Mouse (Mus musculus): ENCODE results near the gene Galnt4.
"Not testable (repeated sequence)": the region's sequence is repeated elsewhere in the genome, so short reads cannot be mapped to it uniquely, and the experiment has no call there.

Galnt4 gene

DNA sequence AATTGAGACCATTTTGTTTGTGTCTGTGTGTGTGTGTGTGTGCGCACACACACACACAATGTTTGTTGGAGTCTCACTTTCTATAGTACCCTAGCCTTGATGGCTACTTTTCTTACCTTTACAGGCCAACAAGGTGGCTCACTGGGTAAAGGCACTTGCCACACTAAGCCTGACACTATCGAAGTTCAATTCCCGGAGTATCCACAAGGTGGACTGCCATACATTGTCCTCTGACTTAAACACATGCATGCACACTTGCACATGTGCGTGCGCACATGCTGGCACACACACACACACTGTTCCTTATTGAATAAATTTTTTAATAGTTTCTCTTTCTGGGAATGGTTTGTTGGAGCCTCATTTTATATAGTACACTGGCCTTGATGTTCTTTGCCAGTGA lies 48.8 kb downstream of the Galnt4 start:
- peak; percentile 34 for DNase-seq (ENCODE audit: low read depth, low spot score)

DNA sequence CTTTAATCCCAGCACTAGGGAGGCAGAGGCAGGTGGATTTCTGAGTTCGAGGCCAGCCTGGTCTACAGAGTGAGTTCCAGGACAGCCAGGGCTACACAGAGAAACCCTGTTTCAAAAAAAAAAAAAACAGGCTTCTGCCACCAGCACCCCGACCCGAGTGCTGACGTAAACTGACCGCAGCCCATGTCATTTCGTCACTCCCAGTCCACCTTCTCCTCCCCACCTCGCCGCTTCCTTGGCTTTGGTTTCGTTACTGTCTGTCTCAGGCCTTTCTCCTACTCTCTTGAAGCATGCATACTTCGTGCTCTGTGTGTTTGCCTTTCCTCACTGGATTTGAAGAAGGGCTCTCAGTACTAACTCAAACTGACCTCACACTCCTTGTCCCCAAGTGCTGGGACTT lies 49.7 kb downstream of the Galnt4 start:
- not testable (repeated sequence) for DNase-seq (ENCODE audit: low read depth, low spot score)

DNA sequence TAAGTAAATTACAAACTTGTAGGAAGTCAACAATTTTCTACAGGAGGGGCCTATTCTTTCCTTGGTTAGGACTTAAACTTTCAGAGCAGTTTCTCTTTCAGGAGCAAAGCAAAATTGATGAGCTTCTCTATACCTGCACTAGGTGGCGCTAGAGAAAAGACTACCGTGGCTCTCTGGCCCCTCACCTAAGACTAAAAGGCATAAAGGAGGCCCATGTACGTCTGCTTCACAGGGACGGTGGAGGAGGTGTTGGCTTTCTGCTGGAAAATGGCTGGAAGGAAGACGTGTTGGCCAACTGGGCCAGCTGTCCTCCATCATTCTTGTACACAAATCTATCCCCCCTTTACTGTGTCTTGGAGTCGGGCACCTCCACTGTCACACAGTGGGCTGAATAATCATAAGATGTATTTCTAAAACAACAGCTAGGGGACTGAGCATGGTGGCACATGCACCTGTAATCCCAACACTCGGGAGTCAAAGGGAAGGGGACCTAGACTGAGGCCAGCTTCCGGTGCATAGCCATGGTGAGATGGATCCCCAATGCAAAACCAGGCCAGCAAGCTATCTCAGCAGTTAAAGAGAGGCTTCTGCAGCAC lies 54.1 kb downstream of the Galnt4 start:
- DNase-seq (ENCODE audit: low read depth, low spot score), result peak; percentile 73
